Mouse (Mus musculus): Measurements from ENCODE around the gene Bpifb5. TPM values are rescaled to one million over a fixed set of nuclear protein-coding genes. Genes with fewer than 3 reads are reported as not detected.
"Not testable (repeated sequence)": the region's sequence is repeated elsewhere in the genome, so short reads cannot be mapped to it uniquely, and the experiment has no call there.

The Bpifb5 gene
- total RNA-seq, 2 experiments from 2014 or later: 0.21 TPM; not detected in 1

DNA sequence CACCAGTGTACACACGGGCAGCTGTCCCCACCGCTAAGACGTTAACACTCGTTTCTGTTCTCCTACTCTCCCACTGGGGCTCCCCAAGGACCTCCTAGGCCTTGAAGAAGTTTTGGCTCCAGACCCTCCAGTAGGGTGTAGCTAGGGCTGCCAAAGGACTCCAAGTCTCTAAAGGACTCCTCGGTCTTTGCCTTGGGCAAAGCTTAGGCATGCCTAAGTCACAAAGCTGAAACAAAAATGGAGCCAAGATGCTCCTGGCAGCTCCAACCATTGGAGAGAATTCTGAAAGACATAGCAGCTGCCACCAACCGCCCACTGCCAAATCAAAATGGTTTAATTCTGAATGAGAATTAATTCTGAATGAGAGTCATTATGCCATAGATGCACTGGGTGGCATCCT, 9.9 kb downstream of the Bpifb5 start:
- peak; percentile 55 to 61 for DNase-seq (ENCODE audit: low spot score in 2 of 2)

DNA sequence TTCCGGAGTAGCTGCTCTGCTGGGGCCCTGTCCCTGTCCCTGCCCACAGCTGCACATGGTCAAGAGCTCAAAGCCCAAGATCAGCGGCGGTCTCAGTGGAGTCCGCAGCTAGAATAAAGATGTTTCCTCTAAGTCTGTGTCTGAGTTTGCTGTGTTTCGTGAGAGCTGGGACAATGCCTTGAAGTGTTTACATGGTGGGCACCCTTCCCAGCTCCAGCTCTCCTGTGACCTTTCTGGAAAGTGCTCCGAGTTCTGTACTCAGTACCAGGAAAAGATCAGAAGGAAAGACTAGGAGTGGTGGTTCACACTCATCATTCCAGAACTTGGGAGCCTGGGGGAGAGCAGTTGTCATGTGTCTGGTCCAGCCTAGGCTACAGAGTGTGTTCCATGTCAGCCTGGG, 17.2 kb downstream of the Bpifb5 start:
- no peak for DNase-seq (ENCODE audit: low spot score in 2 of 2)

DNA sequence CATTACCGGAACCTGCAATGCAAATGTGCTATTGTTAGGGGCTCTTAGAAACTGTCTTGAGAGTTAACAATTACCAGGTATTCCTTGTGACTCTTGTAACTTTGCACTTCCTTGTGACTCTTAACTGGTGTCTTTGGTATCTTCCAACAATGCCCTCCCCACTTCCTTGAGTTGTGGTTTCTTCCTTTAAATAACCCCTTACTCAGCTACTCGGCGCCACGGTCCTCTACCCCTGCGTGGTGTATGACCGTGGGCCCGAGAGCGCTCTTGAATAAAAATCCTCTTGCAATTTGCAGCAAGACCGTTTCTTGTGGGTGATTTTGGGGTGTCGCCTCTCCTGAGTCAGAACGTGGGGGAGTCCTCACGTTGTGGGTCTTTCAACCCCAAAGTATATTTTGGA, 19.2 kb downstream of the Bpifb5 start:
- DNase-seq (ENCODE audit: low spot score in 2 of 2): not testable (repeated sequence)

DNA sequence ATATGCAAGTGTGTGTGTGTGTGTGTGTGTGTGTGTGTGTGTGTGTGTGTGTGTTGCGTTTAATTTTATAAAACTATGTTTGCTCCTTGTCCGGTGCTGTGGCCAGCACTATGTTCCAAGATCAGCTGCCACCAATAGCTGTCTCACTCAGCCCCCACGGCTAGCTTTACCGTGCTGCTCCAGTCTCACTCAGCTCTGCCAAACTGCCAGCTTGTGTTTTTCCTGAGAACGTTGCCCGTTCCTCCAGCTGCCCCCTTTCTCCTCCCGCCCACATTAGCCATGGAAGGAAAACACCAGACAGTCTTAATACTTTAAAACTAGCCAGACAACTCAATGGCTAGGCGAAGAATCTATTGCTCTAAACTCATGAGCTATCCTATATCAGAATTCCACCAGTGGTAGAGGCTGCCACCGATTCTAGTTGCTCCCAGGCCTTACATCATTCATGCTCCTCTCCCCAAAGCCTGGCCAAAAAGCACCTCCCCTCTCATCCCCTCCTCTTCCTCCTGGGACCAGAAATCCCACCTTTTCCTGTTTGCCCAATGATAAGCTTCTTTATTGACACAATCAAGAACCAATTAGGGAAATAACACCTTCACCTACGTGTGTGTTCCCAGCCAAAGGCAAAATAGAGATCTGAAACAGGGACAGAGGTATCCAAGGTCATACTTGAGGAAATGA, 20.0 kb downstream of the Bpifb5 start:
- no peak for DNase-seq (ENCODE audit: low spot score in 2 of 2)

GRCm38 (mm10) chr2:154245322-154245721, 21.8 kb downstream of the Bpifb5 start:
- no peak for DNase-seq (ENCODE audit: low spot score in 2 of 2)

- DNase-seq (ENCODE audit: low spot score in 2 of 2): not testable (repeated sequence)
Measured at GRCm38 (mm10) chr2:154255254-154255653, 31.7 kb downstream of the Bpifb5 start.

- DNase-seq (ENCODE audit: low spot score in 2 of 2): no peak
Measured at GRCm38 (mm10) chr2:154255770-154256169, 32.2 kb downstream of the Bpifb5 start.

GRCm38 (mm10) chr2:154257554-154257953, 34.0 kb downstream of the Bpifb5 start, which contains the start of gene Bpifb9a:
TSS of gene Bpifb9a (plus strand) at chr2:154257854.
- not testable (repeated sequence) for DNase-seq (ENCODE audit: low spot score in 2 of 2)

DNA sequence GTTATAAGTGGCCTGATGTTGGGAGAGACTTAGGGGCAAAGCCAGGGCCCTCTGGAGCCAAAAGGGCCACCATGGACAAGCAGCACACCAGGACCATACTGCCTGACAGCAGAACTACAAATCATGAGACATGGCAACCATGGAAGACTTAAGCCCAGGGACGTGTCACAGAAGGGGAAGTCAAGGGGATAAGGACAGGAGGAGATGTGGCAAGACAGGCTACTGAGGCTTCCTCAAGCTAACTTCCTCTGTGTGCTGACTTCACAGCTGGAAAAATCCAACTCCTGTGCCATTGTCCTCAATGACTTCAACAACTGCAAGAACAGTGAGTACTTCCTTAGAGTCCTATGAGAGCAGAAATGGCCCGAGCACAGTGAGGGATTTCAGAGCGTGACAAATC, 40.9 kb downstream of the Bpifb5 start:
- DNase-seq (ENCODE audit: low spot score in 2 of 2): not testable (repeated sequence)

Other genes with a start within 250 kb of the Bpifb5 start
- gene Bpifa6, start 248.8 kb upstream of the Bpifb5 start, total RNA-seq (2021): not detected
- gene Bpifa2, start 215.5 kb upstream of the Bpifb5 start, total RNA-seq (2021): not detected
- not detected for gene Bpifa3, start 93.4 kb upstream of the Bpifb5 start, total RNA-seq (2021)
- not detected for gene Bpifa1, start 80.9 kb upstream of the Bpifb5 start, total RNA-seq (2021)
- gene Bpifa5, start 61.1 kb upstream of the Bpifb5 start, total RNA-seq (2021): not detected
- gene Bpifb1, start 32.9 kb upstream of the Bpifb5 start, total RNA-seq (2021): under 1 TPM; 0.30 to 0.54 TPM
- gene Bpifb9a, start 34.1 kb downstream of the Bpifb5 start, total RNA-seq (2021): not detected
- not detected for gene Bpifb9b, start 83.5 kb downstream of the Bpifb5 start, total RNA-seq (2021)
- gene Cdk5rap1, start 149.3 kb downstream of the Bpifb5 start, total RNA-seq (2021): 10 to 100 TPM; 11.9 to 16.1 TPM
- 10 to 100 TPM; 40.6 to 41.3 TPM for gene Snta1, start 184.4 kb downstream of the Bpifb5 start, total RNA-seq (2021)
- gene Cbfa2t2, start 212.7 kb downstream of the Bpifb5 start, total RNA-seq (2021): 10 to 100 TPM; 43.6 to 60.6 TPM